Mouse (Mus musculus): ENCODE results near the gene Iqce.

Gene Iqce

DNA sequence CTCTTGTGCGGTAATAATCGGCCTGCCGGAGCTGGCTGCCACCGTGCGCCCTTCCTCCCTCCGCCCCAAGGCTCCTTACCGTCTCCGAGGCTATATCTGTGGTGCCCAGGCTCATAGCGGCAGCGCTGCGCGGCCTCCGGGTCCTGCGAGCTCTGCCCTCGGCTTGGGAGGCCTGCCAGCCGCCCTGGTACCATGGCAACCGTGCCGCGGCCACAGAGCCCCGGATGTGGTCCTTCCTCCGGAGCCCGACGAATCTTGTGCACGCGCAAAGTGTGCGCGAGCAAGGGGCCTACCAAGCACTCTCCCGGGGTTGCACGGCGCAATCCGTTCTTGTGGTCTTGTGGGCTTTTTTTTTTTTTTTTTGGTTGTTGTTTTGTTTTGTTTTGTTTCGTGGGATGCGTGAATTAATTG is at the start of gene Iqce:
Gene Iqce (minus strand): TSS at position 276 of the 411 bp plus-strand sequence.
- DNase-seq (ENCODE audit: low read depth), result peak; percentile 94

DNA sequence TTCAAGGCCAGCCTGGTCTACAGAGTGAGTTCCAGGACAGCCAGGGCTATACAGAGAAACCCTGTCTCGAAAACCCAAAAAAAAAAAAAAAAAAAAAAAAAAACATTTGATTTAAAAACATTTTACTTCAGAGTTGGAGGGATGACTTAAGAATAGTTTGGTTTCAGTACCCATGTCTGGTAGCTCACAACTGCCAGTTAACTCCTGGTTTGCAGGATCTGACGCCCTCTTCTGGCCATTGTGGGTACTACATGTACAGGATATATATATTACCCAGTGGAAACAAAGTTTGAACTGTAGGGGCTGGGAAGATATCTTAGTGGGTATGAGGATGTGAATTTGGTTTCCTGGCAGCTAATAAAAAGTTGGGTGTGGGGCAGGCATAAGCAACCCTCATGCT is 48.7 kb upstream of the Iqce start:
- DNase-seq (ENCODE audit: low read depth), result peak; percentile 73

DNA sequence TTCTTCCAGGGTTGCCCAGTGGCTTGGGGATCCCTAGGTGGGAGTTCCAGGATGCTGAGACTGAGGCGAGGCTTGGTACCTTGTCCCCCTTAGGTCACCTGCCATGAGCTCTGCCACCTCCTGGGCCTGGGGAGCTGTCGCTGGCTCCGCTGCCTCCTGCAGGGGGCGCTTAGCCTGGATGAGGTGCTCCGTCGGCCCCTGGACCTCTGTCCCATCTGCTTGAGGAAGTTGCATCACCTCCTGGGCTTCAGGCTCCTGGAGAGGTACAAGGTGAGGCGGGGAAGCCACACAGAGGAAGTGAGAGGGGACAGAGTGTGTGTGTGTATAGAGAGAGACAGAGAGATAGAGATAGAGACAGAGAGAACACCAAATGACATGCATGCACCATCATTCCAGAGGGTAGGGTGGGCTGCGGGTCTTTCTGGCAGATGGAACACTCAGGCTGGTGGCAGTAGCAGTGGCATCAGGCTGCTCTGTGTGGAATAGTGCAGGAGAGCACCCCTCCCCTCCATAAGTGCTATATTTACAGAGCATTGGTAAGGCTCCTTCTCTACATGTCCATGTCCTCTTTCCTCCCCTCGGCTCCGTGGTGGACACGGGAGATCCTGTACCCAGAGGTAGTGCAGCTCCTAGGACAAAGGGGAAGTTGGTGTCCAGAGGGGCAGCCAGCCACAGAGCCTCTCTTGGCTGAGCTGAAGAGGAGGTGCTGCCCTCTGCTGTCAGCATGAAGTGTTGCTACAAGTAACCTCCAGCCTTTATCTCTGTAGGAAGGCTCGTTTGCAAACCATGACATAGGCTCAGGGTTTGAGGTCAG is 47.1 kb upstream of the Iqce start:
- peak; percentile 82 for DNase-seq (ENCODE audit: low read depth)

DNA sequence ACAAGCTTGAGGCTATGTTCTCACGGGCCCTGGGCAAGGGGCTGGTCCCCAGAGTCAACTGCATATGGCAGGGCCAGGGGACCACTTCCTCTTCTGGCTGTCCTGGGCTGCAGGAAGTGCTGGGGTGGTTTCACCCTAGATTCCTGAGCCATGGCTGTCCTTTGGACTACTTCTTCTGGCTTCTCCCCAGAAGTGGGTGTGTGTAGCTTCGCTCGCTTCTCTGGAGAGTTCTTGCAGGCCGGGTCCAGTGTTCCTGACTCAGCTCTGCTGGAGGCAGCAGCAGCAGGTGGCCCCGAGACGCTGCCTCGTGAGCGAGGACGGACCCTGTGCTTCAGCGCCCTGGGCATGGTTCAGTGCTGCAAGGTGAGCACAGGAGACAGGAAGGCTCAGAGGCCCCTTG is 46.2 kb upstream of the Iqce start:
- no peak for DNase-seq (ENCODE audit: low read depth)

DNA sequence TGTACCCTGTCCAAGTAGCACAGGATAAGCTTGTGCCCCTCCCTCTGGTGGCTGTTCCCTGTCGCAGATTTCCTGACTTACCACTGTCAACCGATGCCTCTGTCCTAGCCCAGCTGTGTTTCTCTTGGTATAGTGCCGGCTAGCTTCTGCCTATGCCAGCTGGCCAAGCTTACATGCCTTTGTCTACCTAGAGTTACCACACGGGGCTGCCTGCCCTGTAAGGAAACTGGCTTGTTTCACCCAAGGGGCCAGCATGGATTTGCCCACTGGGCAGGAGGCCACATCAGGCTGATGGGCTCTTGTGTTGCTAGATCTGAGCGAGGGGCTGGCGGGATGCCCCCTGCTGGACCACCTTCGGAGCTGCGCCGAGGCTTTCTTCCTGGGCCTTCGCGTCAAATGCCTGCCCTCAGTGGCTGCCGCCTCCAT is 41.5 kb upstream of the Iqce start:
- no peak for DNase-seq (ENCODE audit: low read depth)

DNA sequence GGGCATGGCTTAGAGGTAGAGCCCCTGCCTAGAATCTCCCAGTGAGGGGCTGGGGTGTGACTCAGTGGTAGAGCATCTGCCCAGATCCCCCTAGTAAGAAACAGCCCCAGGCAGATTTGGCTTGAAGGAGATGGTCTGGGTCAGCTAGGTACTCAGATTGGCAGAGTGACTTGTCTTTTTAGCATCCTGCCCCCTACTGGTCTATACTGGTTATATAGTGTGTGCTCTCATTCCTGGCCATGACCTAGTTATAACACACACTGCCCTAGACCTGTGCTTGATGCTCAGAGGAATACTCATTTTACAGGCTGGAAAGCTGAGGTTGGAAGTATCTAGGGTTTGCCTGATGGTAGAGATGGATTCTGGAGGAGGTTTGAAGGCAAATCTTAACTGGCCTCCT is 39.7 kb upstream of the Iqce start:
- peak; percentile 72 for DNase-seq (ENCODE audit: low read depth)

DNA sequence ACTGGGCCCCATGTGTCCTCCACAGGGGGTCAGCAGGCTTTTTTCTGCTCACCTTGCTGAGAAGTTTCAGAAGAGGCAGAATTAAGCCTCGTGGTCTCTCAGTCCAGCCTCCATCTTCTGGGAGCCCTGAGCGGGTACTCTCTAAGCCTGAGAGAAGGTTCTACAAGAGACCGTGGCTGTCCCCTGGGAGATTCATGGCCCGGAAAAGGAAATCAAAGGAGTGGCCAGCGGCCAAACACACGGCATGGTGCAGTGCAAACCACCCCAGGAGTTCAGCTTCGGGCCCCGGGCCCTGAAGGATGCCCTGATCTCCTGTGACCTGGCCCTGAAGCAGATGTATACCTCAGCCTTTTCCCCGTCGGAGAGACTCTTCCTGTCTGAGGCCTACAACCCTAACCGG is 38.9 kb upstream of the Iqce start:
- DNase-seq (ENCODE audit: low read depth), result no peak

DNA sequence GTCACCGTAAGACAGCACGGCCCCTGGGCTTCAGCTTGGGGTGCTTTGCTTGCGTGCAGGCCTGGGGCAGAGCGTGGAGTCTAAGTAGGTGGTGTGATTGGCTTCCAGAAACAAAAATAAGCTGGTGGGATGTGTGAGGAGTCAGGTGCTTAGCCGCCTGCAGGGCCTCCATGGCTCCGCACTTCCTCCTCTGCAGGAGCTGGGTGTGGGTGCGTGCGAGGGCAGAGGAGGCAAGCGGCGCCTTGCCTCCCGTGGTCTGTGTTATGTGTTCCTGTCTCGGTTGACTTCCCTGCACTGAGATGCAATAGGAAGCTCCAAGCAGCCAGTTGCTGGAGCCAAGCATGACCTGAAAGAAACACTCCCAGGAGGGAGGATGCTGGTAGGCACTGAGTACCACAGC is 37.6 kb upstream of the Iqce start:
- no peak for DNase-seq (ENCODE audit: low read depth)

DNA sequence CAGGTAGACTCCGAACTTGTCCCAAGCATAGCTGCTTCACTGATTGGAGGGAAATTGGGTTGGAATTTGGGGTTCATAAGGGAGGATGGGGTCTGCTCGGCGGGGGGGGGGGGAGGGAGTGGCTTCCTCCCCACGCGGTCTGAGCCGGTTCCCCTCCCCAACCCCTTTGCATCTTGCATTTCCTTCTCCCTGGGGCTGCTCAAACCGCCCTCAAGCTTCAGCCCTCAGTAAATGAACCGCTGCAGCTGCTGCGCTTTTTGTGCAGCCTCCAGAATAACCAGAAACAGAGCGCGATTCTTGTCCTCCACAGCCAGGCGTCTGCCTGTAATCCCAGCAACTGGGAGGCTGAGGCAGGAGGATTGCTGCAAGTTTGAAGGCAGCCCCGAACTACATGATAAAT is 34.0 kb upstream of the Iqce start:
- peak; percentile 66 for DNase-seq (ENCODE audit: low read depth)

DNA sequence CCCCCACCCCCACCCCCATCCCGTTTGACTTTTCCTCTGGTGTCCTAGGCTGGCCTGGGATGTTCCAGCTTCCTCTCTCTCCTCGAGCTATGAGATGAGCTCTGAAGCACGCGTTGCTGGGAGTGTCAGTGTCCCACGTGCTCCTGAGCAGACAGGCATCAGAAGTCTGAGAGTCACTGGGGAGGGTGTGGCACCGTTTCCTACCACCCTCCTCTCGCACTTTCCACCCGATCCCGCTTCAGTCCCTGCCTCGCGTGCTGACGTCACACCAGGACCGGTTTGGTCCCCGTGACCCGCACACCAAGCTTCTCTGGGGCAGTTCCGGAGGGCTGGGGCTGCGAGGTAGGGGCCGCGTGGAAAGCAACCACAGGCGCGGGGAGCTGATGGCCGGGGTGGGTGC is 33.1 kb upstream of the Iqce start:
- peak; percentile 86 for DNase-seq (ENCODE audit: low read depth)

DNA sequence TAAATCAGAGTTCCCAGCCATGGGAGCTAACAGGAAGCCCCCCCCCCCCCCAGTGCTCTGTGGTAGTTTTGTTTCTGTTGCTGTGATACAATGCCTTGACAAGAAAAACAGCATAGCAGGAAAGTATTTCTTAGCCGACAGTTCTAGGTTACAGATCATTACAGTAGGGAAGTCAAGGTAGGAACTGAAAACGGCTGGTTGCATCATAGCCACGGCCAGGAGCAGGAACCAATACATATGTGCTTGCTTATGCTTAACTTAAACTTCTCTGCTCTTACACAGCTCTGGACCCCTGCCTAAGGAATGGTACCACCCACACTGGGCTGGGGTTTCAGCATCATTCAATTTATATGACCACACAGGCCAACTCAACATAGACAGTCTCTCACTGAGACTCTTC is 31.2 kb upstream of the Iqce start:
- DNase-seq (ENCODE audit: low read depth), result peak; percentile 81

DNA sequence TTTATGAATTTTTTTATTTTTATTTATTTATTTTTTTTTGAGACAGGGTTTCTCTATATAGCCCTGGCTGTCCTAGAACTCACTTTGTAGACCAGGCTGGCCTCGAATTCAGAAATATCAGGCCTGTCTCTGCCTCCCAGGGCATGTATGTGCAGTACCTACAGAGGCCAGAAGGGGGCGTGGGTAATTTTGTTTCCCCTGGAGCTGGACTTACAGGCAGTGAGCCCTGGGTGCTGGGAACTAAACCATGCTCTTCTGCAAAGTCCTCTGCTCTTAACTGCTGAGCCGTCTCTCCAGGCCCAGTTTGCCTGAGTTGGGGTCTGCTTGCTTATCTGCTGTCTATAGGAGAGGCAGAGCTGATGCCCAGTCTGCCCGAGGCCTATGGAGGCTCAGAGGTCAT is 30.0 kb upstream of the Iqce start:
- DNase-seq (ENCODE audit: low read depth), result peak; percentile 71

DNA sequence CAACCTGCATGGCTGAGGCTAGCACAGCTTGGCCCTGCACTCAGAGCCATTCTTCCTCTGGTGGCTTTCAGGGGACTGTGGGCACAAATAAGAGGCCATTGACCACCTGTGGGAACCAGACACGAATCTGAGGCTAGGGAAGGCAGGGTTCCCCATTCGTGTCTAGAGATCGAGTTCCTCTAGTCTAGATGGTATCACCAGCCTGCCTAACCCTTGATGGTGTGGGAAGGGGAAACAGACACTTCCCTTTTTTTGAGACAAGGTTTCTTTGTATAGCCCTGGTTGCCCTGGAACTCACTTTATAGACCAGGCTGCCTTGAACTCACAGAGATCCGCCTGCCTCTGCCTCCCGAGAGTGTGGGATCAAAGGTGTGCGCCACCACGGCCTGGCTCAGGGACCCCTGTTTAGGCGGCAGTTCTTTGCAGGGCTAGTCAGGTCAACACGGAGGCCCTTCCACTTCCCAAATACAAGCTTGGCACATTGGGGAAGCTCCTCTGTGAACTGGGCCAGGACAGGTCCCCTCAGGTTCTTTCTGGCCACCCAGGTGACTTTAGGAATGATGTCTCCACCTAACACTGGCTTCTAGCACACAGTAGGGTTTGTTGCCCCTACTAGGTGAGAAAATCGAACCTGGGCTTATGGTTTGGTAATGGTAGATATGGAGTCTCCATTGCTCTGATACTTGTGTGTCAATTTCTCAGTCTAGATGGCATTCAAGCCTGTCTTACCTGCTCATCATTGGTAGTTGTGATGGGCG is 29.0 kb upstream of the Iqce start:
- no peak for DNase-seq (ENCODE audit: low read depth)

DNA sequence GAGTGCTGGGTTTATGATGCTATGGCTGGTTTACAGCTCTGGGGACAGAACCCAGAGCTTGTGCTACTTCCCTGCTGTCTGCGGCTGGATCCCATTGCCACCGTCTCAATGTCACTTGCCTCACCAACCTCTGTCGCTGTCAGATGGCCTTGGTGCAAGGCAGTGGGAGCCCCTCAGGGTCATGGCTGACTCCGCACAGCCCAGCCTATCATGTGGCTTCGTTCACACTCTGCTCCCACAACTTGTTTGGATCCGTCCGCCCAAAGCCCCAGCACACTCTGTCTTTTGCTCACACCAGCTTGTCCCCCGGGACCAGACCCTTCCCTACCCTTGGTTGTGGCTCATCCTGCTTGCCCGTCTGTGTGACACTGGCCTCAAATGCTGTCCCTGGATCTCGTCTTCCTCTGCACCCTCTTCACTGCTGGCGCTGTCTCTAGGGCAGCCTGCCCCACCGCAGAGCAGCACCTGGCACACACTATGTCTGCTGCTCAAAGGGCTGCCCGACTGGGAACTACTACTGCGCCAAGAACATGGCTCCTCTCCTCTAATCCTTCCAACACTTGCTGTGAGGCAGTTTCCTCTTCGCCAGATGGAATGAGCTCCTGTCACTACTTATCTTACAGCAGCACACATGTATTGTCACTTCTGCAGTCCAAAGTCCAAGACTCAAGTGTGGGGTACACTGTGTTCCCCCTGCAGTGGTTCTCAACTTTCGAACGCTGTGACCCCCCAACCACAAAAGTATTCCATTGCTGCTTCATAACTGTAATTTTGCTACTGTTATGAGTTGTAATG is 25.0 kb upstream of the Iqce start:
- no peak for DNase-seq (ENCODE audit: low read depth)

DNA sequence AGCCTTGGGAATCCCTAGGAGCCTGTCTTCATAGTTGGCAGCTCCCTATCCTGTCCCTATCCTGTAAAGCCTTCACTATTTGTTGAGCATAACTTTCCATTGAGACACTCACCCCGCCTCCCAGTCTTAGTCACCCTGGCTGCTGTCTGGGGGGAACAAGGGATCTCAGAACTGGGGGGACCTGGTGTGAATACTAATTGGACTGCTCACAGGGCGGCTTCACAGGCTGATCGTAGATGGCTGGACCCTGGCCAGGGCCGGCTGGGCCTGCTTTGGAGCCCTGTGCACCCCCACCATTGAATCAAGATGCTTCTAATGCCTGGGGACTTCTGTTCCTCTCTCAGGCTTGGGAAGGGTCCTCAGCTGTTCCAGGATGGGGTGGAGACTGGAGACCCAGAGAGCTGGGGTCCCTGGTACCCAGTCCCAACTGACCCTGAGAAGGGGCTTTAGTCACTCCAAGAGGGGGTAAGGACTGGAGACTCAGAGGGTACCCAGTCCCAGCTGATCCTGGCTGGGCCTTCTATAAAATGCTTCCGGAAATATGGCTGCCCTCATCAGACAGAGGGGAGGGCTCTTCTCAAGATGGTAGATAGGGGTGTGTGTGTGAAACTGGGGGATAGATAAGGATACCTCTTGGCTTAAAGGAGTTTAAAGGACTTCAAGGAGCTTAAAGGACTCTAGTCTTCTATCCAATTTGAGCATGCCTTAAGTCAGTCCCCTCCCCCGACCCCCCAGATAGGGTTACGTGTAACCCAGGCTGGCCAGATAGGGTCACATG is 24.1 kb upstream of the Iqce start:
- DNase-seq (ENCODE audit: low read depth), result no peak

DNA sequence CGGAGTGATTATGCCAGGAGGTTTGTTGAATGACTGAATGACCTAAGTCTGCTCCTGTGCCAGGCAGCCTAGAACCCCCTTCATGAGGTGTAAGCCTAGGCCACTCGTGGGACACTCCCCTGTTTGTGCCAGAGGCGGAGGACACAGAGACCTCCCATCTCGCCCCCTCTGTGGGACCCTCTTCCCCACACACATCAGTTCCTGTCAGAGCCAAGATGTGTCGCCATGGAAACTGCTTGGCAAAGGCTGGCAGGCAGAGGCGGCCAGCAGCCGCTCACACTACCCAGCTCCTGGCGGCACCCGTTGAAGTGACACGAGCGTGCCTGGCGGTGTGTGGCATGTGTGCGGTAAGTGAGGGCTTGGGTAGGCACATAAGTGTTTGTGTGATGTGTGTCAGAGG is 21.6 kb upstream of the Iqce start, which contains the start of gene Amz1:
Gene Amz1 (plus strand): TSS at position 306 of the 400 bp plus-strand sequence.
- DNase-seq (ENCODE audit: low read depth), result no peak

DNA sequence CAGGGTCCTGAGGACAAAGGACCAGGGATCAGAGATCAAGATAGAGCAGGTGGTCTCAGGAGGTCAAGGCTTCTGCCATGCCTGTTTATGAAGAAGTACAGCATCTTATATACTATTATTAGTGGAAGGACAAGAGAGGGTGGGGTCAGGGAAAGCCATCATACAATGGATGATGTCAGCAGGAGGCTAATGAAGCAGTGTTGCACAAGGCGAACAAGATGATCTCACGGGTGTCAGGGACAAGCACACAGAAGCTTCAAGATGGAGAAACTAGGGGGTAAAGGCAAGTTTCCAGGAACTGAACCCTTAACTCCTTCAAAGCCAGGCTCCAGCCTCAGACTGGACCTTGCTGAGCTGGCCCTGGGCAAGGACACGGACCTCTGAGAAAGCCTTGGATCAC is 19.9 kb upstream of the Iqce start:
- no peak for DNase-seq (ENCODE audit: low read depth)

DNA sequence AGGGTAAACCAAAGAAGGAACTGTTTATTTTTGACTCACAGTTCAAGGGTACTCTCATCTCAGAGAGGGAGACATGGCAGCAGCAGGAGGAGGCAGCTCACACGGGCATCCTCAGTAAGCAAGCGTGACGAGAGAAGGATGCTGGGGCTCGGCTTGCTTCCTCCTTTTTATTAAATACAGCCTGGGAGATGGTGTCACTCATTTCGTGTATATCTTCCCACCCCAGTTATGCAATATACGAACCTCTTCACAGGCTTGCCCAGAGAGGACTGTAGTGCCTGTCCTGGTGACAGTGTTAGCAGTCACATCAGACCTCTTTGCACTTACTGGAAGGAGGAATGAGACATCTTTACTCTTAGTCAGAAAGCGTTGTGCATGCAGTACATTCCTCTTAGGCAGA is 18.6 kb upstream of the Iqce start:
- no peak for DNase-seq (ENCODE audit: low read depth)

DNA sequence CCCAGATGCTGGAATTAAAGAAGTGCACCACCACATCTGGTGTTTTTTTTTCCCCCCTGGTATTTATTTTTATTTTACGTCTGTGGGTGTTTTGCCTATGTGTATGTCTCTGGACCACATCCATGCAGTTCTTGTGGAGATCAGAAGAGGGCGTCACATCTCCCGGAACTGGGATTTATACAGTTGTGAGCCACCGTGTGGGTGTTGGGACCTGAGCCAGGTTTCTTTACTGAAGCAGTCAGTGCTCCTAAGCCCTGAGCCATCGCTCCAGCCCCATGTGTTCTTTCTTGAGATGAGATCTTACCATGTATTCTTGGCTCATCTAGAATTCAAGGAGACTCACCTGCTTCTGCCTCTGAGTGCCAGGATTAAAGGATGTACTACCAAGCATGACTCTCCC is 8.9 kb upstream of the Iqce start:
- no peak for DNase-seq (ENCODE audit: low read depth)

DNA sequence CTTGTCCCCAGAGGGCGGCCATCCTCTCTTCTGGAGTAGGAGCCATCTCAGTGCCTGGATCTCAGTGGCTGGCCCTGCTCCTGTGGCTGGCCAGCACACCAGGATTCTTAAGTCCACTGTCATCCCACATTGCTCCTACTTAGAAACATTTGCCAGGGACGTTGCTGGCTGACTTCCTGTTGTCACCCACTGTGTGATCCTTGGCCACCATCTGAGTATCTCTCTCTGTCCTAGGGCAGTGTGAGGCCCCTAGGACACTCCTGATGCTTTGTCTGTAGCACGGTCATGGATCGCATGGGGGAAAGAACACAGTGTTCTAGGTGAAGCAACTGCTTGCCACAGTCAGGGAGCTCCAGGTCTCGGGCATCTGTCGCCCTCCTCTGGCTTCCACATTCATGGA is 8.1 kb upstream of the Iqce start:
- DNase-seq (ENCODE audit: low read depth), result no peak

DNA sequence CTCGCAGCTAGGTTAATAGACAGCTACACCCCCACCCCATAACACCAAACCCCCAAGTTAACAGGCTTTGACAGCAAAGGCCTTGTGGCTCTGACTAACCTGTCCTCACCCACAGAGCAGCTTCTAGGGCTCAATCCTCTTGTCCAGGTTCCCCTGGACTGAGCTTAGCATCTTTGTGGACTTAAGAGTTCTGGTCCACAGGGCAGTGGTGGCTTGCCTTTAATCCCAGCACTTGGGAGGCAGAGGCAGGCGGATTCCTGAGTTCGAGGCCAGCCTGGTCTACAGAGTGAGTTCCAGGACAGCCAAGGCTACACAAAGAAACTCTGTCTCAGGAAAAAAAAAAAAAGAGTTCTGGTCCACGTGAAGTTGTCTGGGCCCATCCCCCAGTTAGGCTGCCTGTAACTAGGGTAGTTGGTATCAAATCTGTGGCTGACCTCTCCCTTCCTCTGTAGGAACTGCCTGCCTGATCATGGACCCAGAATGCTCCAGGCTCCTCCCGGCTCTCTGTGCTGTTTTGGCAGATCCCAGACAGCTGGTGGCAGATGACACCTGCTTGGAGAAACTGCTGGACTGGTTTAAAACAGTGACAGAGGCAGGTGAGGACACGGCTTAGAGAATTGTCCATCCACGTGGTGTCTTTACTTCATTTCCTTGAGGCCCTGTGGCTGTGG is 3.5 kb upstream of the Iqce start:
- peak; percentile 23 for DNase-seq (ENCODE audit: low read depth)
